Mouse (Mus musculus): ENCODE measurements around the gene Lipo1.
"Not testable (repeated sequence)": the region's sequence is repeated elsewhere in the genome, so short reads cannot be mapped to it uniquely, and the experiment has no call there.

Lipo1 gene

DNA sequence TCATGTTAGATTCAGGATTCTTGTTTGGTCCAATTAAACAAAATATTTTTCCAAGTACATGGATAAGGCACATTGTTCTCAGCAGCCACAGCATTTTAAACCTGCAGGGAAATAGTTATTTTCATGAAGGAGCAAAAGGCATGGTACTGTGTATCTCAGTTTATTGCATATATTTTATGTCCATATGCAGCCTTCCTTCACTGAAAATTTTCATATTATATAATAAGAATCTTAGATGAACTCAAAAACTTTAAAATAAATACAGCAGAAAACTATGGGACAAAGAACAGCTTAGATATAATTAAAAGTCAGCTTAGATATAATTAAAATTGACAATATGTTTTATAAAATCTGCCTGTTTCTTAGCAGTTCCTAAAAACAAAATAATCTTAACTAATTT, at the start of gene Lipo1:
Gene Lipo1 (minus strand): TSS at position 101 of the 400 bp plus-strand sequence.
- not testable (repeated sequence) for H3K4me3 ChIP-seq (replicated peaks; ENCODE audit: low read length); H3K9me3 ChIP-seq (ENCODE audit: low read length); H3K36me3 ChIP-seq (ENCODE audit: insufficient read depth, low read length); H3K4me1 ChIP-seq (replicated peaks; ENCODE audit: low read depth, low read length); H3K27me3 ChIP-seq (ENCODE audit: insufficient read depth, low read length)

DNA sequence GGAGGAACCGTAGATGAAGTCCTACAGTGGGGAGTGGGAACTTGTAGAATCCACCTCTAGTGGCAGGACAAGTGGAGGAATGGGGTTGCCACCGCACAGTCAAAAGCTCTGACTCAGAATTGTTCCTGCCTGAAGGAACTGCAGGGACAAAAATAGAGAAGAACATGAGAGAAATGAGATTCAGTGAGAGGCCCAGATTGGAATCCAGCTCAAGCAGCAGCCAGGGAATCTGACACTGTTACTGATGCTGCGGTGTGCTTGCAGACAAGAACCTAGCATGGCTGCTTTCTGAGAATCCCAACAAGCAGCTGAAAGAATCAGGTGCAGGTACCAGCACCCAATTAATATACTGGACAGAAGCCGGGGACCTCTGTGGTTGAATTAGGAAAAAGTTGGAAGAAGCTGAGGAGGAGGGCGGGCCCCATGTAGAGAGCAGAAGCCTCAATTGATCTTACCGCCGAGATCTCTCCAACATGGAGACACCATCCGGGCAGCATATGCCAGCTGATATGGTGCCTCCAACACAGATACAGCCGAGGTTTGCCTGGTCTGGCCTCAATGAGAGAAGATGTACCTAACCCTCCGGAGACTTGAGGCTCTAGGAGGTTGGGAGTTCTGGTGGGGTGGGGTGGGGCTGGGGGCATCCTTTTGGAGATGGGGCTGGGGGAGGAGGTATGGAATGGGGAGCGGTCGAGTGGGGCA, 532 bp downstream of the Lipo1 start:
- TF ChIP-seq POU5F1 (IDR thresholded peaks at IDR 0.05; ENCODE audit: borderline replicate concordance, low read length) = no peak
- no peak for TF ChIP-seq CTCF (conservative IDR thresholded peaks at IDR 0.05; ENCODE audit: low read length)
- no peak for TF ChIP-seq NANOG (IDR thresholded peaks at IDR 0.05; ENCODE audit: borderline replicate concordance, low read length)
- H3K4me1 ChIP-seq (replicated peaks; ENCODE audit: low read depth, low read length) = no peaks in the 10 kb centered on the region
- no peaks in the 10 kb centered on the region for H3K27me3 ChIP-seq (ENCODE audit: insufficient read depth, low read length)
- no peaks in the 10 kb centered on the region for H3K9me3 ChIP-seq (ENCODE audit: low read length)
- no peak overlapping the region for H3K4me3 ChIP-seq (replicated peaks; ENCODE audit: low read length)
- H3K36me3 ChIP-seq (ENCODE audit: insufficient read depth, low read length) = no peaks in the 10 kb centered on the region

DNA sequence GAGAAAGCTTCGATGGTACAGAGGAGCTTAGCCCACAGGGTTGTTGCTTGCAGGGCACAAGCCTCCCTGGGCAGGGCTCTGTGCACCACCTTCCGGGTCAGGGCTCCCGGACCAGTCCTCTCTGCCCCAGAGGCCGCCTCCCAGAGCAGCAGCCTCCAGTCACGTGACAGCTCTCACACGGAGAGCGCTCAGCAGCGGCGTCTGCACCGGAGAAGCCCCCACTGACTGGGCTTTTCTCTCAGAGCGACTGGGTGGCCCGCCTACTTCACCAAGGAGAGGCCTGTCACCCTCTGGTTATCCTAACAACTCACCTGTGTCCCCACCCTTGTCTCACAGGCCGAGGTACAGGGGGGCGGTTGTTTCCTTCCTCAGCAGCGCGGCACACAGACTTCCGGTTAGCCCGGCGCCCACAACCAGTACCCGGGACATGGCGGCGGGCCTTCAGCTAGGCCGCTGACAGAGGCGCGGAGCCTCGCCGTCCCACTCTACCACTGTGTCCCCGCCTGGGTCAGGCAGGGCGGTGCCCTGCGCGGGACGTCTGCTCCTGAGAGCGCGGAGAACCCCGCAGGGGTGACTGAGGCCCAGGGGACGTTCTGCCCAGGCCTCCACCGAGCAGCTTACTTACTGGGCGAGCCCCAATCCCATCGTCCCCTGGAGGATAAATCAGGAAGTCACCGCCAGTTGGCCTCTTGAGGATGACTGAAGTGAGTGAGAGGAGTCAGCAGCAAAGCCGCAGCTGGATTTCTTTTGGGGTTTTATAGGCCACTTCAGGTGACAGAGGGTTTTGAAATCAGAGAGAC, 25.8 kb downstream of the Lipo1 start, which contains the start of gene Lipo3:
Gene Lipo3 (minus strand): TSS at position 665 of the 800 bp plus-strand sequence.
- not testable (repeated sequence) for H3K9me3 ChIP-seq (ENCODE audit: low read length); H3K4me1 ChIP-seq (replicated peaks; ENCODE audit: low read depth, low read length); H3K36me3 ChIP-seq (ENCODE audit: insufficient read depth, low read length); H3K27me3 ChIP-seq (ENCODE audit: insufficient read depth, low read length)
- peak within 1 kb of the TSS; percentile 68 for H3K4me3 ChIP-seq (replicated peaks; ENCODE audit: low read length)

DNA sequence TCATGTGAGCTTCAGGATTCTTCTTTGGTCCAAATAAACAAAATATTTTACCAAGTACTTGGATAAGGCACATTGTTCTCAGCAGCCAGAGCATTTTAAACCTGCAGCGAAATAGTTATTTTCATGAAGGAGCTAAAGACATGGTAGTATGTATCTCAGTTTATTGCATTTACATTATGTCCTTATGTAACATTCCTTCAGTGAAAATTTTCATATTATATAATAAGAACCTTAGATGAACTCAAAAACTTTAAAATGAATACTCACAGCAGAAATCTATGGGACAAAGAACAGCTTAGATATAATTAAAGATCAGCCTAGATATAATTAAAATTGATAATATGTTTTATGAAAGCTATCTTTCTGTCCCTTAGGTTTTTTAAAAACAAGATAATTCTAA, 36.0 kb downstream of the Lipo1 start, which contains the start of gene Lipo2:
Gene Lipo2 (minus strand): TSS at position 101 of the 400 bp plus-strand sequence.
- H3K9me3 ChIP-seq (ENCODE audit: low read length); H3K4me3 ChIP-seq (replicated peaks; ENCODE audit: low read length); H3K4me1 ChIP-seq (replicated peaks; ENCODE audit: low read depth, low read length); H3K36me3 ChIP-seq (ENCODE audit: insufficient read depth, low read length); H3K27me3 ChIP-seq (ENCODE audit: insufficient read depth, low read length): not testable (repeated sequence)
